Comparison of ENCODE assay signal across 28 mouse cellular contexts in genomic region chr5:127473706-127474105, GRCm38 (mm10).
A peak's percentile ranks its signal among the peaks of the same experiment; 100 is the strongest.
DNase-seq lines count a peak whose midpoint lies in the region; ATAC-seq and TF ChIP-seq lines count a peak whose summit lies in the region.
"Had no signal": no experiment of that assay in that cellular context is flagged by ENCODE, and none has a peak within 500 bp of the region (broad histone marks: within the 10 kb centered on the region; RNA-seq: fewer than 3 reads in every experiment).

No protein-coding gene starts in this region.

- no peak for ATAC-seq in forebrain, embryonic 14.5 days
- no peak for ATAC-seq in forebrain, embryonic 16.5 days
- no peak for ATAC-seq in midbrain, postnatal 0 days (ENCODE audit: low FRiP score)
- ATAC-seq in midbrain, embryonic 16.5 days = no peak
- ATAC-seq: forebrain, embryonic 15.5 days; hindbrain, embryonic 16.5 days; intestine, postnatal 0 days had no signal

- H3K27me3 ChIP-seq in forebrain, embryonic 14.5 days (replicated peaks; ENCODE audit: control insufficient read depth, insufficient read depth, low read length) = no peaks in the 10 kb centered on the region
- no peaks in the 10 kb centered on the region for H3K27me3 ChIP-seq in forebrain, embryonic 16.5 days (replicated peaks; ENCODE audit: control insufficient read depth, insufficient read depth, low read length)
- no peaks in the 10 kb centered on the region for H3K27me3 ChIP-seq in midbrain, postnatal 0 days (ENCODE audit: insufficient read depth, low read length)
- H3K27me3 ChIP-seq in midbrain, embryonic 16.5 days (ENCODE audit: control insufficient read depth, insufficient read depth, low read depth, low read length) = no peaks in the 10 kb centered on the region
- no peaks in the 10 kb centered on the region for H3K27me3 ChIP-seq in splenic B cell, adult 2 months (ENCODE audit: control insufficient read depth, insufficient read depth, low read length, poor library complexity, severe bottlenecking)
- H3K27me3 ChIP-seq: embryonic facial prominence, embryonic 15.5 days; forebrain, embryonic 15.5 days; limb, embryonic 15.5 days; neural tube, embryonic 12.5 days; stomach, embryonic 15.5 days had no signal

- 46% methylated on average over 1 of the region's 2 CpGs for WGBS in forebrain, embryonic 14.5 days
- 60% methylated on average over 1 of the region's 2 CpGs for WGBS in forebrain, embryonic 16.5 days
- 59% methylated on average over 1 of the region's 2 CpGs for WGBS in midbrain, postnatal 0 days
- 43% methylated on average over 1 of the region's 2 CpGs for WGBS in midbrain, embryonic 16.5 days

- H3K4me2 ChIP-seq in forebrain, embryonic 14.5 days (ENCODE audit: low read length) = no peak overlapping the region
- H3K4me2 ChIP-seq in forebrain, embryonic 16.5 days (ENCODE audit: low read length) = no peak overlapping the region
- no peak overlapping the region for H3K4me2 ChIP-seq in midbrain, postnatal 0 days (ENCODE audit: low read depth, low read length, poor library complexity, severe bottlenecking)
- no peak overlapping the region for H3K4me2 ChIP-seq in midbrain, embryonic 16.5 days (ENCODE audit: low read length)
- H3K4me2 ChIP-seq: embryonic facial prominence, embryonic 15.5 days; forebrain, embryonic 15.5 days; heart, embryonic 11.5 days; kidney, embryonic 15.5 days; limb, embryonic 15.5 days; midbrain, embryonic 11.5 days; neural tube, embryonic 12.5 days; stomach, embryonic 15.5 days had no signal

- peaks cover 13% of the 10 kb centered on the region for H3K4me1 ChIP-seq in forebrain, embryonic 14.5 days (ENCODE audit: control insufficient read depth, insufficient read depth, low read length)
- peaks cover 8% of the 10 kb centered on the region for H3K4me1 ChIP-seq in forebrain, embryonic 16.5 days (replicated peaks; ENCODE audit: control insufficient read depth, insufficient read depth, low read length)
- H3K4me1 ChIP-seq in midbrain, postnatal 0 days (ENCODE audit: insufficient read depth, low read length) = peaks cover 5% of the 10 kb centered on the region
- peaks cover 13% of the 10 kb centered on the region for H3K4me1 ChIP-seq in midbrain, embryonic 16.5 days (ENCODE audit: control insufficient read depth, insufficient read depth, low read length)
- H3K4me1 ChIP-seq: embryonic facial prominence, embryonic 15.5 days; kidney, embryonic 15.5 days; stomach, embryonic 15.5 days had no signal

- no peak overlapping the region for H3K4me3 ChIP-seq in forebrain, embryonic 14.5 days (ENCODE audit: low read depth, low read length)
- no peak overlapping the region for H3K4me3 ChIP-seq in forebrain, embryonic 16.5 days (replicated peaks; ENCODE audit: low read length)
- H3K4me3 ChIP-seq in midbrain, postnatal 0 days (ENCODE audit: low read depth, low read length) = no peak overlapping the region
- no peak overlapping the region for H3K4me3 ChIP-seq in midbrain, embryonic 16.5 days (ENCODE audit: low read depth, low read length)
- H3K4me3 ChIP-seq: embryonic facial prominence, embryonic 15.5 days; forebrain, embryonic 15.5 days; kidney, embryonic 15.5 days; limb, embryonic 15.5 days; neural tube, embryonic 12.5 days; stomach, embryonic 15.5 days had no signal

- no peak overlapping the region for H3K27ac ChIP-seq in forebrain, embryonic 14.5 days (ENCODE audit: low read depth, low read length)
- H3K27ac ChIP-seq in forebrain, embryonic 16.5 days (ENCODE audit: low read length) = no peak overlapping the region
- H3K27ac ChIP-seq in midbrain, postnatal 0 days (ENCODE audit: low read depth, low read length) = no peak overlapping the region
- no peak overlapping the region for H3K27ac ChIP-seq in midbrain, embryonic 16.5 days (ENCODE audit: low read length)
- H3K27ac ChIP-seq: embryonic facial prominence, embryonic 15.5 days; forebrain, embryonic 15.5 days; kidney, embryonic 15.5 days; limb, embryonic 15.5 days; liver, embryonic 14.5 days; neural tube, embryonic 12.5 days; stomach, embryonic 15.5 days had no signal

- H3K36me3 ChIP-seq in forebrain, embryonic 14.5 days (ENCODE audit: control insufficient read depth, insufficient read depth, low read length) = no peaks in the 10 kb centered on the region
- no peaks in the 10 kb centered on the region for H3K36me3 ChIP-seq in forebrain, embryonic 16.5 days (ENCODE audit: control insufficient read depth, insufficient read depth)
- H3K36me3 ChIP-seq in midbrain, postnatal 0 days (ENCODE audit: insufficient read depth, low read length) = no peaks in the 10 kb centered on the region
- H3K36me3 ChIP-seq in midbrain, embryonic 16.5 days (ENCODE audit: control insufficient read depth, insufficient read depth, low read length) = no peaks in the 10 kb centered on the region
- no peaks in the 10 kb centered on the region for H3K36me3 ChIP-seq in splenic B cell, adult 2 months (ENCODE audit: control insufficient read depth, insufficient read depth, low read length, poor library complexity, severe bottlenecking)
- H3K36me3 ChIP-seq: embryonic facial prominence, embryonic 15.5 days; forebrain, embryonic 15.5 days; kidney, embryonic 15.5 days; limb, embryonic 15.5 days; neural tube, embryonic 12.5 days; stomach, embryonic 15.5 days had no signal

- H3K9ac ChIP-seq in forebrain, embryonic 14.5 days (ENCODE audit: low read length) = no peak overlapping the region
- no peak overlapping the region for H3K9ac ChIP-seq in forebrain, embryonic 16.5 days (replicated peaks; ENCODE audit: low read depth, low read length)
- H3K9ac ChIP-seq in midbrain, postnatal 0 days (replicated peaks; ENCODE audit: low read length, poor library complexity, severe bottlenecking) = no peak overlapping the region
- H3K9ac ChIP-seq in midbrain, embryonic 16.5 days (ENCODE audit: low read depth, low read length) = no peak overlapping the region
- H3K9ac ChIP-seq: embryonic facial prominence, embryonic 15.5 days; forebrain, embryonic 15.5 days; kidney, embryonic 15.5 days; limb, embryonic 15.5 days; liver, embryonic 14.5 days; neural tube, embryonic 12.5 days; stomach, embryonic 15.5 days had no signal

- TF ChIP-seq CTCF in midbrain, postnatal 0 days (IDR thresholded peaks at IDR 0.05) = no peak

- peak; percentile 30 for DNase-seq in forebrain, embryonic 14.5 days (ENCODE audit: low spot score)
- peak; percentile 63 for DNase-seq in midbrain, postnatal 0 days (ENCODE audit: low spot score)
- DNase-seq in cerebellum, adult 9-10 months = peak; percentile 85
- DNase-seq in splenic B cell, adult 2 months (ENCODE audit: low read depth, low spot score) = peak; percentile 14
- no peak for DNase-seq in adrenal gland, adult 2 months
- DNase-seq in frontal cortex, postnatal 36 days (ENCODE audit: low spot score in 2 of 2) = no peak
- DNase-seq: adrenal gland, adult 8-10 months; gastrocnemius, postnatal 14 days; heart, adult 11 months; kidney, postnatal 4 days; layer of hippocampus, adult 9-11 months; right cerebral cortex, adult 18-20 months; right cerebral cortex, postnatal 4 days; thymus, adult 18-20 months; thymus, postnatal 36 days had no signal

- H3K9me3 ChIP-seq in forebrain, embryonic 14.5 days (replicated peaks; ENCODE audit: control insufficient read depth, low read length) = no peaks in the 10 kb centered on the region
- H3K9me3 ChIP-seq in forebrain, embryonic 16.5 days (ENCODE audit: control insufficient read depth, low read length) = no peaks in the 10 kb centered on the region
- no peaks in the 10 kb centered on the region for H3K9me3 ChIP-seq in midbrain, postnatal 0 days (ENCODE audit: low read length)
- H3K9me3 ChIP-seq in midbrain, embryonic 16.5 days (replicated peaks; ENCODE audit: control insufficient read depth, low read length, poor library complexity, severe bottlenecking) = no peaks in the 10 kb centered on the region
- H3K9me3 ChIP-seq: embryonic facial prominence, embryonic 15.5 days; forebrain, embryonic 15.5 days; kidney, embryonic 15.5 days; limb, embryonic 15.5 days; neural tube, embryonic 12.5 days; stomach, embryonic 15.5 days had no signal

Comparison
In these comparisons a context has a peak if more than half of its experiments do, and no peak if none do; other contexts are left out.
1. DNase-seq: peak in forebrain, embryonic 14.5 days (single experiment), midbrain, postnatal 0 days (single experiment), cerebellum, adult 9-10 months (single experiment) and splenic B cell, adult 2 months (single experiment); none in adrenal gland, adult 2 months (single experiment) and frontal cortex, postnatal 36 days (0 of 2).